Mouse (Mus musculus) heart, embryonic 15.5 days (tissue): ENCODE measurements at regions not wholly inside any gene's neighbourhood (a gene's known extent, or its start where the extent isn't known, plus 50 kb on each side); places are given as distances from the start of the nearest gene placed in this dataset.

ENCODE experiments used
- ATAC-seq: fragments of 200-750 bp; cut with Nextera tagmentation; replicated peaks from 2 replicates; pipeline ENCODE4 v1.8.0; 2017; ENCODE audit warnings: low read depth, moderate TSS enrichment; ENCODE audit not compliant: insufficient number of reproducible peaks, insufficient read depth, low FRiP score
- H3K27ac ChIP-seq: fragments of 300-500 bp; sonication (generic); 2 replicates; pipeline ENCODE4 v1.5.1; 2015; ENCODE audit warnings: mild to moderate bottlenecking, inconsistent platforms
- H3K27me3 ChIP-seq: fragments of 300-500 bp; sonication (generic); 2 replicates; pipeline ENCODE4 v1.6.1; 2015; ENCODE audit warnings: inconsistent platforms
- H3K36me3 ChIP-seq: fragments of 300-500 bp; sonication (generic); 2 replicates; pipeline ENCODE4 v1.6.1; 2015; ENCODE audit warnings: mild to moderate bottlenecking, inconsistent platforms
- H3K4me1 ChIP-seq: fragments of 300-500 bp; sonication (generic); replicated peaks from 2 replicates; pipeline ENCODE4 v1.6.1; 2015; ENCODE audit warnings: inconsistent platforms
- H3K4me2 ChIP-seq: fragments of 300-500 bp; sonication (generic); 2 replicates; pipeline ENCODE4 v1.6.1; 2015; ENCODE audit warnings: inconsistent platforms, mild to moderate bottlenecking, moderate library complexity
- H3K4me3 ChIP-seq: fragments of 300-500 bp; sonication (generic); 2 replicates; pipeline ENCODE4 v1.5.1; 2015; ENCODE audit warnings: mild to moderate bottlenecking, inconsistent platforms
- H3K9ac ChIP-seq: fragments of 300-500 bp; sonication (generic); 2 replicates; pipeline ENCODE4 v1.6.1; 2015; ENCODE audit warnings: mild to moderate bottlenecking, inconsistent platforms
- H3K9me3 ChIP-seq: fragments of 300-500 bp; sonication (generic); replicated peaks from 2 replicates; pipeline ENCODE4 v1.6.1; 2016; ENCODE audit warnings: inconsistent platforms
- WGBS: fragments of 180-500 bp; shearing (Covaris S2); methylation state at CpG from one replicate; pipeline ENCODE4 v1.1.7; 2015; ENCODE audit warnings: mixed read lengths; 5-methylcytosine and 5-hydroxymethylcytosine counted together

DNA sequence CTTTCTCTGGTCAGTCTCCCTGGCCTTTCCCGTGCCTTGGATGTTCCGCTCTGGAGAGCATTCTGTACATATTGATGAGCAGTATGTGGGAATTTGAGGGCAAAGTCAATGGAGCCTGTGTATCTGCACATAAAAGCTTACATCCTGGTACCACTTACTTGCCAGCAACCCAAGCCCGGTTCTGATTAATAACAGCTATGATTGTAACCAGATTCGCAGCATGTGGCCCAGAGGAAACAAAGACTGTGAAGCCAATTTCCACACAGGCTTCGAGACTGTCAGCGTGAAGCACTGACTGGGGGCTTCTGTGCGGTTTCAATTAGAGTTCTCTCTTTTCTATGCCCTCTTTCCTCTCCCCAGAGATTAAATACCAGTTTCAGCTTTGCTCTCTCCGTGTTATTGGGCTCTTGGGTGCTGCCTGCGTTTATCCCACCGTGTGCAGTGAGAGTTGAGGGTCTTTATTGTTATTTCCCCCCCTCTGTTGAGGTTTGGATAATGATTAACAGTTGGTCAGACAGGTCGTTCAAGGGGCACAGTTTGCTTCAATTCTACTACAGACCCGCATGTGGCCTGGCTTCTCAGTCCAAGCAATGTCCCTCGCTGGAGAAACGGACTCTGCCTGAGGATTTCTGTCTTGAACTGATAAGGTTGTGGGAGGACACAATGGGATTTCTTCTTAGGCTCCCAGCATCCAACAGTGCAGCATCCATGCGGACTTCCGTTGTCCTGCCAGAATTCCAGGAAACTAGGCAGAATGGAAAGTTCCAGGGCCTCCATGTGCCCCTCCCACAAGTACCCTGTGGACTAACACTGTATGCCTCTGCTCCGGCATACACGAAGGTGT lies 229.6 kb downstream of the Hace1 start:
- Histone ChIP-seq H3K36me3 (no peaks in the 10 kb centered on the region), H3K9ac (no peak overlapping the region), H3K27ac (no peak overlapping the region), H3K4me3 (no peak overlapping the region), H3K27me3 (no peaks in the 10 kb centered on the region), H3K9me3 (no peaks in the 10 kb centered on the region), H3K4me2 (no peak overlapping the region), H3K4me1 (no peaks in the 10 kb centered on the region)
- WGBS: 58% methylated on average over 18 of the region's 18 CpGs
- no peak for ATAC-seq

DNA sequence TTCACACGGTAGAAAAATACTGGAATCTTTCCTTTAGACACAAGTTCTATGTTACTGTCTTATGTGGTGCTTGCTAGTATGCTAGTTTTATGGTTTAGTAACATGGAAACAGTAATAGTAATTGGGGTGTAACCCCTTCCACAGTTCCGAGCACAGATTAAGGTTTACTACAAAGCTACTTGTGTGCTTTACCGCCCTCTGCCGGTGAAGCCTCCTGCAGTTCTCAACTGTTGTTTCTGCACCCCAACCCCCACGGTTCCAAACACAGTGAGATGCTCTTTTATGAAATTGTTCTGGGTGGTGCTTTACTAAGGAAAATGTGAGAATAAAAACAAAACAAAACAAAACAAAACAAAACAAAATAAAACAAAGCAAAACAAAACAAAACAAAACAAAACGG lies 234.3 kb downstream of the Hace1 start:
- WGBS: 45% methylated on average over 6 of the region's 6 CpGs
- H3K4me1 ChIP-seq: no peaks in the 10 kb centered on the region
- no peak overlapping the region for H3K27ac ChIP-seq
- no peaks in the 10 kb centered on the region for H3K9me3 ChIP-seq
- H3K27me3 ChIP-seq: no peaks in the 10 kb centered on the region
- H3K4me3 ChIP-seq: no peak overlapping the region
- H3K36me3 ChIP-seq: no peaks in the 10 kb centered on the region
- H3K4me2 ChIP-seq: no peak overlapping the region
- no peak for ATAC-seq
- H3K9ac ChIP-seq: no peak overlapping the region

GRCm38 (mm10) chr10:45813804-45814203 lies 236.2 kb downstream of the Hace1 start:
- 82% methylated on average over 2 of the region's 2 CpGs for WGBS
- Histone ChIP-seq H3K4me2 (no peak overlapping the region), H3K4me3 (no peak overlapping the region), H3K9me3 (no peaks in the 10 kb centered on the region), H3K27me3 (no peaks in the 10 kb centered on the region), H3K27ac (no peak overlapping the region), H3K9ac (no peak overlapping the region), H3K4me1 (no peaks in the 10 kb centered on the region), H3K36me3 (no peaks in the 10 kb centered on the region)
- no peak for ATAC-seq

- 81% methylated on average over 4 of the region's 4 CpGs for WGBS
- Histone ChIP-seq H3K27ac (no peak overlapping the region), H3K36me3 (no peaks in the 10 kb centered on the region), H3K4me1 (no peaks in the 10 kb centered on the region), H3K4me2 (no peak overlapping the region), H3K27me3 (no peaks in the 10 kb centered on the region), H3K4me3 (no peak overlapping the region), H3K9ac (no peak overlapping the region), H3K9me3 (no peaks in the 10 kb centered on the region)
- no peak for ATAC-seq
These were observed 239.1 kb downstream of the Hace1 start for GRCm38 (mm10) chr10:45816679-45817078.

DNA sequence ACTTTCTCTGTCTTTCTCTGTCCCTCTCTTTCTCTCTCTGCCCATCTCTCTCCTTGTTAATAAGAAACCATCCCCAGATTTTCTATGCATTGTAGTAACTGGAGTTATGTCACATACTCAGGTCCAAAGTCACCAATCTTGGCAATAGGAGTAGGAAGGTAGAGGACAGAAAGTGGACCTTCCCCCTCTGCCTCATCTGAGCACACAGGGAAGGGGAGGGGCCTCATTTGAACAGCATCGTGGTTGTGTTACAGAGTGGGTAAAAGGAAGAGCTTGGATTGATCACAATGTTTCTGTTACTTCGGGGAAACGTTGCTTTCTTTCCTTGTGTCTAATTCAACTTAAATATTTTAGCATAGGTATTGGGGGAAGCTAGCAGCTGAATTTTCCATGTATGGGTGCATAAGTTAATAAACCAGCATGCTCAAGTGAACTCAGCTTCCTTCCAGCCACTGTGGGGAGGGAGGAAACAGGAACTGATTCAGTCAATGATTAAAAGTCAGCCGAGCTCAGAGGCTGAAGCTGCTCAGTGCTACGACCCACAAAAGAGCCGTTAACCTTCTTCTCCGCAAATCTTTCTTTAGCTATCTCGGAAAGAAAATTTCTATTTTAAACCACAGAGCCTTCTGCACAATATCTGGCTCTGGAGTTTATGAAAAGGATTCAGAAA lies 243.5 kb downstream of the Hace1 start:
- no peak overlapping the region for H3K27ac ChIP-seq
- WGBS: 37% methylated on average over 8 of the region's 8 CpGs
- H3K4me2 ChIP-seq: no peak overlapping the region

DNA sequence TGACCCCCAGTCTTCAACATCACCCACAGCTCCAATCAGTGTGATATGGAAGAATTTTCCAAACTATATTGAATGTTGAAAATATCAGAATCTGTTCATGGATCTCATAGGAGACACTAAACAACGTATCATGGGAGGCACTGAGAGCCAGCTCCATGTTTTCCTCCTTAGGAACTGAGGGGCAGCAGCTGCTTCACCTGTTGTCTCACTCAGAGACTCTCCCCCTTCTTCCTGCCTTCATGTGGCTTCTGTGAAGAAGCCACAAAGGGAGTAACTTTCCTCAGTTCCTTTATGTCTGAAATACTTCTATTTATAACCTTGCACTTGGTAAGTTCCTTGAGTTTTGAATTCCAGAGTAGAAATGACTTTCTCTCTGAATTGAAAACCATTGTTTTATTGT lies 244.6 kb downstream of the Hace1 start:
- H3K27ac ChIP-seq: no peak overlapping the region
- no peak overlapping the region for H3K9ac ChIP-seq
- no peak overlapping the region for H3K4me2 ChIP-seq
- ATAC-seq: no peak
- no peaks in the 10 kb centered on the region for H3K4me1 ChIP-seq
- no peak overlapping the region for H3K4me3 ChIP-seq
- no peaks in the 10 kb centered on the region for H3K27me3 ChIP-seq
- WGBS: 66% methylated on average over 1 of the region's 1 CpGs
- no peaks in the 10 kb centered on the region for H3K9me3 ChIP-seq
- no peaks in the 10 kb centered on the region for H3K36me3 ChIP-seq

More for the DNA sequence above, 243.5 kb downstream of the Hace1 start:
- no peak overlapping the region for H3K4me3 ChIP-seq
- no peaks in the 10 kb centered on the region for H3K36me3 ChIP-seq
- no peak for ATAC-seq
- H3K4me1 ChIP-seq: no peaks in the 10 kb centered on the region
- no peak overlapping the region for H3K9ac ChIP-seq
- no peaks in the 10 kb centered on the region for H3K9me3 ChIP-seq
- no peaks in the 10 kb centered on the region for H3K27me3 ChIP-seq

- Histone ChIP-seq H3K9me3 (no peaks in the 10 kb centered on the region), H3K36me3 (no peaks in the 10 kb centered on the region), H3K9ac (no peak overlapping the region), H3K27me3 (no peaks in the 10 kb centered on the region), H3K4me2 (no peak overlapping the region), H3K4me1 (no peaks in the 10 kb centered on the region), H3K4me3 (no peak overlapping the region), H3K27ac (no peak overlapping the region)
- 75% methylated on average over 2 of the region's 2 CpGs for WGBS
- no peak for ATAC-seq
These were observed 246.0 kb downstream of the Hace1 start for GRCm38 (mm10) chr10:45823612-45824011.

- Histone ChIP-seq H3K9ac (no peak overlapping the region), H3K27me3 (no peaks in the 10 kb centered on the region), H3K36me3 (no peaks in the 10 kb centered on the region), H3K4me3 (no peak overlapping the region), H3K27ac (no peak overlapping the region), H3K4me2 (no peak overlapping the region), H3K4me1 (no peaks in the 10 kb centered on the region), H3K9me3 (no peaks in the 10 kb centered on the region)
- ATAC-seq: no peak
- WGBS: 82% methylated on average over 2 of the region's 2 CpGs
These were observed 271.0 kb downstream of the Hace1 start for GRCm38 (mm10) chr10:45848654-45849053.

GRCm38 (mm10) chr10:45849841-45850240 lies 272.2 kb downstream of the Hace1 start:
- 78% methylated on average over 1 of the region's 1 CpGs for WGBS
- Histone ChIP-seq H3K4me1 (no peaks in the 10 kb centered on the region), H3K27ac (no peak overlapping the region)

GRCm38 (mm10) chr10:45850625-45851024 lies 273.0 kb downstream of the Hace1 start:
- 46% methylated on average over 6 of the region's 6 CpGs for WGBS
- Histone ChIP-seq H3K4me1 (no peaks in the 10 kb centered on the region), H3K9me3 (no peaks in the 10 kb centered on the region), H3K27ac (no peak overlapping the region), H3K36me3 (no peaks in the 10 kb centered on the region), H3K27me3 (no peaks in the 10 kb centered on the region), H3K4me3 (no peak overlapping the region), H3K4me2 (no peak overlapping the region), H3K9ac (no peak overlapping the region)
- ATAC-seq: no peak

More at GRCm38 (mm10) chr10:45849841-45850240, 272.2 kb downstream of the Hace1 start:
- no peaks in the 10 kb centered on the region for H3K27me3 ChIP-seq
- no peak overlapping the region for H3K4me2 ChIP-seq
- H3K36me3 ChIP-seq: no peaks in the 10 kb centered on the region
- H3K9me3 ChIP-seq: no peaks in the 10 kb centered on the region
- ATAC-seq: no peak
- H3K9ac ChIP-seq: no peak overlapping the region
- no peak overlapping the region for H3K4me3 ChIP-seq

DNA sequence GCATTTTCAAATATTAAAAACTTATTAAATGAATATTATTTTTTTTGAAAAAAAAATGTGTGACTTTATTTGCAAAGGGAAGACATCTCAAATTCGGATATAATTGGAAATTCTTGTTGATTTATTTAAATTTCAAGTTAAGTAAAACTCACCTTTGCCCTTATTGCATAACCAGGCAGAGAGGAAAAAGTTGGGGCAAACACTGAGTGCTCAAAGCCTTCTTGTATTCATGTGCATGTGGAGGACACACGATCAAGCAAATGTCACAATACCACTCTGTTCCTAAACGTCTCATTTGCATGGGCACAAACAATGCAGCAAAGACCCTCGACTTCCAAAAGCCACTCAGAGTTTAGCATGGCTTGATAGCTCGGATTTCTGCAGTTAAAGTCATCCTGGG lies 275.1 kb downstream of the Hace1 start:
- H3K4me2 ChIP-seq: no peak overlapping the region
- WGBS: 61% methylated on average over 5 of the region's 5 CpGs
- ATAC-seq: no peak
- H3K27me3 ChIP-seq: no peaks in the 10 kb centered on the region
- no peaks in the 10 kb centered on the region for H3K4me1 ChIP-seq
- H3K4me3 ChIP-seq: no peak overlapping the region
- no peak overlapping the region for H3K9ac ChIP-seq
- no peaks in the 10 kb centered on the region for H3K36me3 ChIP-seq
- H3K9me3 ChIP-seq: no peaks in the 10 kb centered on the region
- H3K27ac ChIP-seq: no peak overlapping the region

DNA sequence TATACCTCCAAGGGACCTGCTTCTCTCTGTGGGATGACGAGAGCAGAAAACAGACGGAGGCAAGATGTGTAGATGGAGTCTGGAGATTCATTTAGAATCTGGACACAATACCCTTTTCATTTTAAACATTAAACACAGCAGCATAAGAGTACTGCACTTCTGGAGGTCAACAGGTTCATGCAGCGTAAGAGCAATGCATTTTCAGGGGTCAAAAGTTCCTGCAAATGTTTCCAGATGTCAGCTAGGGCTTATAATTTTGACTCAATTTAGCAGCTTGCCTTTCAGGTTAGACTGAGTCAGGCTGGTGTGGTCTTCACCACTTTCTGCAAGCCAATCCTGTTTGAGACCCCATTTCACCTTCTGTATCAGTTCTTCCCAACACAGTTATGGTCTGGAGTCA lies 277.9 kb downstream of the Hace1 start:
- H3K4me3 ChIP-seq: no peak overlapping the region
- no peak for ATAC-seq
- no peaks in the 10 kb centered on the region for H3K4me1 ChIP-seq
- no peak overlapping the region for H3K27ac ChIP-seq
- H3K9ac ChIP-seq: no peak overlapping the region
- H3K9me3 ChIP-seq: no peaks in the 10 kb centered on the region
- H3K4me2 ChIP-seq: no peak overlapping the region
- no peaks in the 10 kb centered on the region for H3K36me3 ChIP-seq
- no peaks in the 10 kb centered on the region for H3K27me3 ChIP-seq
- WGBS: 74% methylated on average over 3 of the region's 3 CpGs
